Mouse (Mus musculus) midbrain, embryonic 14.5 days (tissue): ENCODE data around the gene Asb17. TPM values are rescaled to one million over a fixed set of nuclear protein-coding genes. Genes with fewer than 3 reads are reported as not detected.
A peak's percentile ranks its signal among the peaks of the same experiment; 100 is the strongest.

Experiments
- ATAC-seq: fragments of 200-750 bp; cut with Nextera tagmentation; 2 replicates; pipeline ENCODE4 v1.8.0; 2017; ENCODE audit warnings: moderate number of reproducible peaks, moderate library complexity; ENCODE audit not compliant: low FRiP score, low TSS enrichment
- DNase-seq: peaks from one replicate; pipeline ENCODE4 v3.0.0-alpha.2; 2015
- H3K27ac ChIP-seq: fragments of 300-500 bp; sonication (generic); replicated peaks from 2 replicates; pipeline ENCODE4 v1.5.1; 2014; ENCODE audit warnings: mild to moderate bottlenecking, low read depth, low read length, moderate library complexity
- H3K27me3 ChIP-seq: fragments of 300-500 bp; sonication (generic); 2 replicates; pipeline ENCODE4 v1.6.1; 2014; ENCODE audit warnings: low read length, control low read depth, mixed read lengths; ENCODE audit not compliant: control insufficient read depth, insufficient read depth
- H3K36me3 ChIP-seq: fragments of 300-500 bp; sonication (generic); 2 replicates; pipeline ENCODE4 v1.6.1; 2014; ENCODE audit warnings: low read length, control low read depth; ENCODE audit not compliant: control insufficient read depth, insufficient read depth
- H3K4me1 ChIP-seq: fragments of 300-500 bp; sonication (generic); 2 replicates; pipeline ENCODE4 v1.6.1; 2014; ENCODE audit warnings: mild to moderate bottlenecking, antibody characterized with exemption, low read length, control low read depth; ENCODE audit not compliant: control insufficient read depth, insufficient read depth
- H3K4me2 ChIP-seq: fragments of 300-500 bp; sonication (generic); 2 replicates; pipeline ENCODE4 v1.6.1; 2014; ENCODE audit warnings: mild to moderate bottlenecking, low read length, moderate library complexity
- H3K4me3 ChIP-seq: fragments of 300-500 bp; sonication (generic); replicated peaks from 2 replicates; pipeline ENCODE4 v1.5.1; 2014; ENCODE audit warnings: low read depth, low read length
- H3K9ac ChIP-seq: fragments of 300-500 bp; sonication (generic); replicated peaks from 2 replicates; pipeline ENCODE4 v1.6.1; 2014; ENCODE audit warnings: mild to moderate bottlenecking, low read length, moderate library complexity
- H3K9me3 ChIP-seq: fragments of 300-500 bp; sonication (generic); 2 replicates; pipeline ENCODE4 v1.6.1; 2016; ENCODE audit warnings: low read length, control low read depth, mixed read lengths; ENCODE audit not compliant: control insufficient read depth
- WGBS: fragments of 180-500 bp; shearing (Covaris S2); extraction: QIAGEN DNeasy Blood & Tissue Kit; methylation state at CpG from one replicate; pipeline ENCODE4 v1.1.7; 2014; 5-methylcytosine and 5-hydroxymethylcytosine counted together
- polyA plus RNA-seq: library from polyadenylated mRNA; unstranded; fragments of >200 nt; fragmentation: Nextera tagmentation; extraction: Ambion mirVana; gene quantifications from 2 replicates; pipeline ENCODE4 v1.2.1, GENCODE M21; 2014

Asb17 gene
- polyA plus RNA-seq, 1 experiment from 2014 or later = not detected

- Histone ChIP-seq H3K4me3 (no peak overlapping the region), H3K36me3 (no peaks in the 10 kb centered on the region), H3K27ac (no peak overlapping the region), H3K9ac (no peak overlapping the region), H3K9me3 (no peaks in the 10 kb centered on the region), H3K4me1 (peaks cover 7% of the 10 kb centered on the region; the same call in 1 of the 2 replicates), H3K4me2 (no peak overlapping the region), H3K27me3 (no peaks in the 10 kb centered on the region)
- no peak for DNase-seq
- ATAC-seq = no peak
- WGBS = 92% methylated on average over 9 of the region's 9 CpGs
Observed at GRCm38 (mm10) chr3:153807444-153808149, 36.4 kb upstream of the Asb17 start.

DNA sequence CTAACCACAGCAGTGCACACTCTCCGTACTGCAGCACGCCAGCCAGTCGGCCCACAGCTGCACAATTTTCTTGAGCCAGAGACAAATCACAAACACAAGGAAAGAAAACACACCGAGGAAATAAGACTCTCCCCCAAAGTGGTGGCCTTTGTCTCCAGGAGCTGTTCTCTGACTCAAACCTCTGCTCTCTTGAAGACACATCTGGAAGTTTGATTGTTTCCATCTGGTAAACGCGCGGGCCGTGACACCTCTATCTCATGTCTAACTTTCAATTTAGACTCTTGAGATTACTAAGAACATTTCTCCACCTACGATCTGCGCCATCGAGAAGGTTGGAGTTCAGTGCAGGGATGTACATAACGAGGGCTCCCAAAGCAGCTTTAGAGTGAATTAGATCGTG lies 35.6 kb upstream of the Asb17 start:
- Histone ChIP-seq H3K27me3 (no peaks in the 10 kb centered on the region), H3K9me3 (no peaks in the 10 kb centered on the region), H3K27ac (no peak overlapping the region), H3K4me2 (no peak overlapping the region), H3K4me3 (no peak overlapping the region), H3K9ac (no peak overlapping the region), H3K4me1 (peaks cover 7% of the 10 kb centered on the region; the same call in 1 of the 2 replicates), H3K36me3 (no peaks in the 10 kb centered on the region)
- WGBS = 92% methylated on average over 13 of the region's 13 CpGs
- ATAC-seq (no peak), DNase-seq (no peak)

DNA sequence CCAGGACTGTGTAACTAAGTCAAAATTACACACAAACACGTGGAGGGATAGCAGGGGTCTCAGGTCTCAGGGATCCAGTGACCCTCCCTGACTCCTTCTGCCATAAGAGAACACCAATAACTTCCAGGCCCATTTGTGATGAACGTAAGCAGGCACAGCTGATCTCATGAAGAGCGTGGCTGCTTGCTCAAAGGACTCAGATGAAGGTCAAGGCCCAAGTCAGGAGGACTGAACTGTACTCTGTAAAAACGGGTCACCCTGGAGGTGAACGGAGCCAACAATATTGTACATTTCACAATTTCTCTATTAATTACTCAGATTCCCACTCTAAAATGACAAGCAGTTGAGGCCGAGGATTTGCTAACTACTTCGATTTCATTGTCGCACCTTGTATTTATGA lies 30.0 kb upstream of the Asb17 start:
- 90% methylated on average over 8 of the region's 8 CpGs for WGBS
- no peak for ATAC-seq
- Histone ChIP-seq H3K9ac (no peak overlapping the region), H3K4me2 (no peak overlapping the region), H3K27me3 (no peaks in the 10 kb centered on the region), H3K27ac (no peak overlapping the region), H3K9me3 (no peaks in the 10 kb centered on the region), H3K4me1 (no peaks in the 10 kb centered on the region), H3K4me3 (no peak overlapping the region), H3K36me3 (no peaks in the 10 kb centered on the region)
- no peak for DNase-seq

- H3K27me3 ChIP-seq = no peaks in the 10 kb centered on the region
- no peak overlapping the region for H3K9ac ChIP-seq
- no peak for ATAC-seq
- H3K4me2 ChIP-seq = no peak overlapping the region
- no peak overlapping the region for H3K27ac ChIP-seq
- no peaks in the 10 kb centered on the region for H3K36me3 ChIP-seq
- H3K4me3 ChIP-seq = no peak overlapping the region
- no peaks in the 10 kb centered on the region for H3K4me1 ChIP-seq
- no peaks in the 10 kb centered on the region for H3K9me3 ChIP-seq
- no peak for DNase-seq
- 90% methylated on average over 9 of the region's 9 CpGs for WGBS
Observed at GRCm38 (mm10) chr3:153817376-153817890, 26.6 kb upstream of the Asb17 start.

DNA sequence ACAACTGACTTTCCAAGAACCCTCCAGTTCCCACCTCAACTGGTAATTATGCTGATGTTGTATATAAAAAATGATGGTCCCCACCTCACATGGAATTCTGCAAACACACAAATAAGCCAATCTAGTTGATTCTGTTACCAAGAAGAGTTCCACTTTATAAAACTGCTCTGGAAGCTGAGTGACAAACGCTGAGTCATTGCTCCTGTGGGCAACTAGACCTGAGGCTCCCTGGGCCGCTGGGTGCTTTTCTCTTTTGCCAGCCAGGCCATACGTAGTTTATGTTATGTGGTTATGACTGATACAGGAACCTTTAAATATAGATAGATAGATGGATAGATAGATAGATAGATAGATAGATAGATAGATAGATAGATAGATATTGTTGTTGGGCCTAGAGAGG lies 25.3 kb upstream of the Asb17 start:
- Histone ChIP-seq H3K27me3 (no peaks in the 10 kb centered on the region), H3K9ac (no peak overlapping the region), H3K4me2 (no peak overlapping the region), H3K4me1 (no peaks in the 10 kb centered on the region), H3K9me3 (no peaks in the 10 kb centered on the region), H3K36me3 (no peaks in the 10 kb centered on the region), H3K4me3 (no peak overlapping the region), H3K27ac (no peak overlapping the region)
- WGBS = 97% methylated on average over 3 of the region's 3 CpGs
- no peak for ATAC-seq
- no peak for DNase-seq

DNA sequence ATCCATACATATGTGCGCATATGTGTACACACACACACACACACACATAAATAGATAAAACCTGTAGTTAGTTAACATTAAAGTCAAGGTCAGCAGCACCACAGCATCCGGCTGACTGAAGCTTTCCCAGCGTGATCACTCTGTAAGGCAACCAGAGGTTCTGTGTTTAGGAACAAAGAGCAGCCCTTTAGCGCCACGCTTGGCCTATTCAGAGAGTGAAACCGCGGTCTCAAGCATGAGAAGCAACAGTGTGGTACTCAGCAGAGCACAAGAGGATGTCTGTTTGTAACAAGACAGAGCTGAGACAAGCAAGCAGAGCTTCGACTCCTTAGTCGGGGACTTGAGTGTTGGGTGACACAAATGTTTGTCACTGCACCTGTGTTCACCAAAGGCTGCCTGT lies 24.6 kb upstream of the Asb17 start:
- no peak overlapping the region for H3K4me3 ChIP-seq
- ATAC-seq (no peak), DNase-seq (peak; percentile 48)
- no peak overlapping the region for H3K4me2 ChIP-seq
- no peaks in the 10 kb centered on the region for H3K4me1 ChIP-seq
- H3K9ac ChIP-seq = no peak overlapping the region
- 58% methylated on average over 9 of the region's 9 CpGs for WGBS
- H3K27ac ChIP-seq = no peak overlapping the region
- no peaks in the 10 kb centered on the region for H3K27me3 ChIP-seq
- no peaks in the 10 kb centered on the region for H3K9me3 ChIP-seq
- H3K36me3 ChIP-seq = no peaks in the 10 kb centered on the region

DNA sequence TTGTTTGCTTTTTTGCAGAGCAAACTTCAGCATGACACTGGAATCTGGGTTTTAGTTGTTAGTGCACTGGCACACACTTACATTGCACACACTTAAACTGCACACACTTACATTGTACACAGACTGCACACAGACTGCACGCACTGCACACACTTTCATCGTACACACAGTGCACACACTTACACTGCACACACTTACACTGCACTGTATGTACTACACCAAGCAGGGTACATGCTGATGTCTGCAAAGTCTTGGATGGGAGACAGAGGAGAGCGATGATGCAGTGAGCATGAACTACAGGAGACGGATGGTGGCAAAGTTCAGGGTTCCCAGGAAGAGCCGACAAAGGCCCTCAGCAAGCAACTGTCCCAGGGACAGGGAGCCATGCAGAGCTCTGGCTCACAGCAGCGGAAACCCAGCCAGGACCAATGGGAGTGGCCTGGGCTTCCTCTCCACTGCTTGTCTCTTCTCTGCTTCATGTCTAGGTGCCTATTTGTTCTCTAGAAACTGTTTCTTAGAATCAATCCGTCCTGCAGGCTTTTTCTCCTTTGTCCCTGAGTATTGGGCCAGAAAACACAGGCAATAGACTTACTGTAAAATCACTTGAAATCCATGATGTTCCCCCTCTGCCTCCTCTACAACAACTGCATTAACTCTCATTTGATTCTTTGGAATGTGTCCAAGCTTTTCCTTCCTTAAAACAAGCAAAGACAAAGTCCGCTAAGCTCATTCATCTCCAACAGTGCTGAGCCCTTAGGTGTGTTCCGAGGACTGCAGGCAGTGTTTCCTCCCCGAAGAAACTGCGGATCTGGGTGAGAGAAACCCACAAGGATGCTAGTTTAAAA lies 20.1 kb upstream of the Asb17 start:
- H3K4me3 ChIP-seq = no peak overlapping the region
- ATAC-seq = no peak
- no peaks in the 10 kb centered on the region for H3K36me3 ChIP-seq
- no peaks in the 10 kb centered on the region for H3K27me3 ChIP-seq
- no peaks in the 10 kb centered on the region for H3K9me3 ChIP-seq
- no peak overlapping the region for H3K4me2 ChIP-seq
- peak; percentile 28 for DNase-seq
- WGBS = 67% methylated on average over 11 of the region's 11 CpGs
- no peak overlapping the region for H3K27ac ChIP-seq
- H3K9ac ChIP-seq = no peak overlapping the region
- no peaks in the 10 kb centered on the region for H3K4me1 ChIP-seq

GRCm38 (mm10) chr3:153825197-153825596 lies 18.8 kb upstream of the Asb17 start:
- Histone ChIP-seq H3K9ac (no peak overlapping the region), H3K4me1 (no peaks in the 10 kb centered on the region), H3K4me2 (no peak overlapping the region), H3K36me3 (no peaks in the 10 kb centered on the region), H3K27ac (no peak overlapping the region), H3K9me3 (no peaks in the 10 kb centered on the region), H3K27me3 (no peaks in the 10 kb centered on the region), H3K4me3 (no peak overlapping the region)
- ATAC-seq = no peak
- DNase-seq = no peak
- WGBS = 91% methylated on average over 10 of the region's 10 CpGs
